Mouse (Mus musculus): ENCODE data around the gene Prkaca.

Gene Prkaca

GRCm38 (mm10) chr8:84042066-84042947 is 69.5 kb downstream of the Prkaca start, which contains the start of gene Il27ra:
Il27ra (minus strand) TSS chr8:84042589.
- DNase-seq = peak; percentile 83

- DNase-seq = no peak
Observed at GRCm38 (mm10) chr8:84042948-84043342, 70.2 kb downstream of the Prkaca start.

GRCm38 (mm10) chr8:84044103-84044502 is 71.3 kb downstream of the Prkaca start:
- DNase-seq = no peak

GRCm38 (mm10) chr8:84044900-84045299 is 72.1 kb downstream of the Prkaca start, which contains the start of gene Rln3:
Rln3 (minus strand) TSS chr8:84045000.
- DNase-seq = no peak

Data from thymus, postnatal 25 days (tissue).